Mouse (Mus musculus): ENCODE data around the gene Inppl1.

The Inppl1 gene

DNA sequence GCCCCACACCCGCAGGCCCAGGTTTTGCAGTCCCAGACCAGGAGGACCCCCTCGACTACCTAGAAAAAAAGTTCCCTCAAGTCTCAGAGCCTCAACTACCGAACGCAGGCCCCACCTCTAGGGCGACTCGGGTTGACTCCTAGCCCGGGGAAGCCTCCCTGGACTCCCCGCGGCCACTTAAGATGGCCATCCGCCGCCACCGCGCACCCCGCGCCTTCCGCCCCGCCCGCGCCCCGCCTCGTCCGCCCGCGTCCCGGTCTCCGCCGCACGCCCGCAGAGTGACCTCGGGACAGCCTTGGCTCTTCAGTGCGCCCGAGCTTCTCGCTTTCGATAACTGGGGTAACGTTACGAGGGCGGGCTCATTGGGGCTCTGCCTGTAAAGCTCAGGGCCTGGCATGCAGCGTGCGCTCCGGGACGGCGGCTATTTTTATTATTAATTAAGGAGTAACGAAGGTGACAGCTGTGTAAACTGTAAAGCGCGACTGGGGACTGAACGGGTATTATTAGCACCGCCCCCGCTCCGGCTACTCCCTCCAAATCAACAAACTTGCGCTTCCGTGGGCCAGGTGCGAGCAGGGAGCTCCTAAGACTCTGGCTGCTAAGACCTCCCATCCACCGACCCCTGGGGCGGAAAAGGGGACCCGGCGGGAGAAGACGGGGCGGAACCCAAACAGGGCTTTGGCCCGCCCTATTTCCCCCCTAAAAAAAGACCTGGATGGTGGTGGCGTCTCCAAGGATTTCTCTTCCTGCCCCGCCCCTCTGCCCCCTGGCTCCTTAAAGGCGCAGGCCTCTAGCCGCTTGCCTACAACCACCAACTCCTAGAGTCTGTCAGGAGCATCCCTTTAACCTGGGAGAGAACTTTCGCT lies at the start of gene Inppl1:
TSS of gene Inppl1 (minus strand) at position 624 of the 866 bp plus-strand sequence.
- peak; percentile 85 for DNase-seq (ENCODE audit: low read depth, low spot score)

DNA sequence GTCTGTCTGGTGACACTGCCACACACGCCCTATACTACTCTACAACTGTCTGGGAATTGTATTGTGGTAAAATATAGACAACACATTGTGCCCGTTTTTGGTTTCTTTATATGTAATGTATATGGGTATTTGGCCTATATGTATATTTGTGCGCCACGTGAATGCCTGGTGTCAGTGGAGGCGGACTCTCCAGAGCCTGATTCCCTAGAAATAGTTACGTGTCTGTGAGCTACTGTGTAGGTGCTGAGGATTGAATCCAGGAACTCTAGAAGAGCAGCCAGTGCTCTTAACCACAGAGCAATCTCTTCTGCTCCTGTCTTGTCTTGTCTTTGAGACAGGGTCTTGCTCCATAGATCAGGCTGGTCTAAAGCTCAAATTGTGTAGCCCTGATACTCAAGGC lies 48.2 kb upstream of the Inppl1 start:
- DNase-seq (ENCODE audit: low read depth, low spot score) = no peak

DNA sequence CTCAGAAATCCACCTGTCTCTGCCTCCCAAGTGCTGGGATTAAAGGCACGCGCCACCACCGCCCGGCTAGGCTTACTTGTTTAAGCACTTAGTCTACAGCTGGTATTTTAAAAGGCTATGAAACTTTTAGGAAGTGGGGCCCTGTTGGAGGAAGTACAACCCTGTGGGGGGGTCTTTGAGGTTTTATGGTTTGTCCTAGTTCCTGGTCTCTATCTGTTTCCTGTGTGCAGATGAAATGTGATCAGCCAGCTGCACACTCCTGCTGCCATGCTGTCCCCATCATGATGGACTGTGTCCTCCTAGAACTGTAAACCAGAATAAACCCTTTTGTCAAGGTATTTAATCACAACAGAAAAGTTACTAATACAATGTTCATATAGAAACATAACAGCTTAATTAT lies 46.1 kb upstream of the Inppl1 start:
- peak; percentile 30 for DNase-seq (ENCODE audit: low read depth, low spot score)

DNA sequence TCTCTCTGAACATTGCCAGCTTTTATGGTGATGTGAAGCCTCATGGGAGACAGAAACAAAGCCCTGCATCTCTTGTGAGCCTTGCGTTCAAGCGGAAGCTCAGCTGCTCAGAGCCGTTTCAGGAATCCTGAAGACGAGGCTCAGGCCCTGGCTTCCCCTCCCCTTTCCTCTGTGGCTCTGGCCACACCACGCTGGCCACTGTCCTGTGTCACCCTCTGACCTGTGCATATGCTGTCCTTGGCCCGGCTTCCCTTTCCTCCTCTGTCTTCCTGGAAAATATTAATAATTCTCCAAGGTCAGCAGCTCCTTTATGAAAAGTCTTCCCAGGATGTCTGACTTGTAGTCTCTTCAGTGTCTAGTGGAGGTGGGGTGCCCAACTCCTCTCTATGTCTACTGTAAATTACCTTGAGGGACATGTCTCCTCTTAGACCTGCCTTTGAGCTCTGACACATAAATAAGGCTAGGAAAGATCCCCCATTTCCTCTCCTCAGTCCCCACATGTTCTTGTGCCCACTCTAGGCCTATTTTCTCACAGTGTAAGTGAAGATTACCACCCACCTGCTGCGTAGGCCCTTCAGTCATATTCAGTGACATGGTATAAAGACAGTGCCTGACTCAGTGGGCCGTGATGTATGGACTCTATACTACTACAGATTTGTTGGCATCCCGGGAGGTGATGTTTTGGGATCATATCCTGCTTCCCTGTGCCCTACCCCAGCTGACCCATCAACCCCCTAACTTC lies 44.6 kb upstream of the Inppl1 start:
- DNase-seq (ENCODE audit: low read depth, low spot score) = no peak

DNA sequence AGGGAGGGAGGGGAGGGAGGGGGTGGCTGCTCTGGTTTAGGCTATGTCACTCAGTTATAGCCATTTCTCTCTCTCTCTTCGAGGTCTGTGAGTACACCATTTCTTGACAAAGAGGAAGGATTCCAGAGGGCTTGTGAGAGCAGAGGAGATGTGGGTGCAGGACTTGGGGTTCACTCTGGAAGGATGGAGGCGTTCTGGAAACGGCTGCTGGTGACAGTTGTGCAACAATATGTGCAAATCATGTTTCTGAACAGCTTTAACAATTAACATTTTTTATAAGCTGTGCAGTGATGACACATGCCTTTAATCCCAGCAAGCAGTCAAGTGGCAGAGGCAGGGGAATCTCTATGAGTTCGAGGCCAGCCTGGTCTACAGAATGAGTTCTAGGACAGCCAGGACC lies 42.8 kb upstream of the Inppl1 start:
- no peak for DNase-seq (ENCODE audit: low read depth, low spot score)

DNA sequence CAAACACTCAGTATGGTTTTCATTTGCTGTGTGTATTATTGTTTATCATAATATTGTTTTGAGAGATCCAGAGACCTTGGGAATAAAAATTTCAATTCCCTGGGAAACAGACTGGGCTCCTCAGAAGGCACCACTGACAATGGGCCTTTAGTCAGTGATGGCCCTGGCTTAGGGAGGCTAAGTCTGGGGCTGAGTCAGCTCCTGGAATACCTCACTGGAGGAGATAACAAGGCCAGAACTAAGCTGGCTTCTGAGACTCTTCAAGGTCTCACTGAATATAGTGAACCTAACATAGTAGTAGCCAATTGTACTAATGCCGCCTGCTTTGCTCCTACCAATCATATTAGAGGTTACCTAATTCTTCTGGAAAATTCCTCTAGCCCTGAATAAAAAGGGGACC lies 37.9 kb upstream of the Inppl1 start:
- DNase-seq (ENCODE audit: low read depth, low spot score) = no peak

DNA sequence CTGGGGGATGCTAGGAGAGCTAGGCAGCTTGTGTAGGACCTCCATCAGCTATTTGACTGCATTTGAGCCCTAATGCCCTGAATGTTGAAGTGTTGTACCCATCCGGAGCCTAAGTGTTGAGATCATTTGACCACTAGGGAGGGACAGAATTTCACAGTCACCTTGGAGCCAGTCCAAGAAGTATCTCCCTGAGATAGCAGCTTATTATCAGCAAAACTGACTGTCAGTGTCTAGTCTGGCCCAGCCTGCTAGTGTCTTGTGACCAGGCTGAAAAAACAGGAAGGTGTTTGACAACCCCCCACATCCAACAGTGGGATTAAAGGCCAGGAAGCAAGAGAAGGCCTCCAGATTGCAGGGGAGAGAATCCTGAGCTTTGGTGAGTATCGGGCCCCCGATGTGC lies 33.3 kb upstream of the Inppl1 start:
- DNase-seq (ENCODE audit: low read depth, low spot score) = no peak

DNA sequence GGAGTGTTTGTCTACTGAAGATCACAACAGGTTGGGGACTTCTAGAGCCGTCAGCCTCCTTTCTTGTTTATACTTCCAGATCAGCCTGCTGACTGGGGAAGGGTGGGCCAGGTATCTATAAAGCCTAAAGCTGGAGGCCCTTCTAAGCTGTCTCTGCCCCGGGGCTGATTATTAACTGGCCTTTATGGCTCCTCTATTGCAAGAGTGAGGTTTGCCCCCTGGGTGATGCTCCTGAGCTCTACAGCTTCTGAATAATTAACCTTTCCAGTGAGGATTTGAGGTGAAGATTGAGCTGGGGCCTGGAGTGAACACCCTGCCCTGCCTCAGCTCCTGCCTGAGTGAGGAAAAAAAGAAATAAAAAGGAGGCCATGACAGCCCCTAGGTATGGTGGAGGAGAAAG lies 32.6 kb upstream of the Inppl1 start, which contains the start of gene Folr1:
TSS of gene Folr1 (minus strand) at position 160 of the 400 bp plus-strand sequence.
- no peak for DNase-seq (ENCODE audit: low read depth, low spot score)

DNA sequence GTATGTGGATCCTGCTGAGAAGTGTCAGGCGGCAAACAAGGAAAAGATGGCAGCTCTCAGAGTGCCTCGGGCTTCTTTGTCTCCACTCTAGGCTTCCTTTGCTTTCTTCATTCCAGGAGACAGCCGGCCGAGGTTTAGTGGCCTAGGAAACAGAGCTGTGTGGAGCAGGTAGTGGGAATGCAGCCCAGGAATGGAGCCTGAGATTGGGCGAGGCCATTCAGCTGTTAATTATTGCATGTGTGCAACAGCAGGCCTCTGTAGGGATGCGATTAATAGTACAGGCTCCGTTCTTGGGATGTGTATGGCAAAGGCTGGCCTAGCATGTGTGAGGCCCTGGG lies 31.1 kb upstream of the Inppl1 start:
- DNase-seq (ENCODE audit: low read depth, low spot score) = no peak

DNA sequence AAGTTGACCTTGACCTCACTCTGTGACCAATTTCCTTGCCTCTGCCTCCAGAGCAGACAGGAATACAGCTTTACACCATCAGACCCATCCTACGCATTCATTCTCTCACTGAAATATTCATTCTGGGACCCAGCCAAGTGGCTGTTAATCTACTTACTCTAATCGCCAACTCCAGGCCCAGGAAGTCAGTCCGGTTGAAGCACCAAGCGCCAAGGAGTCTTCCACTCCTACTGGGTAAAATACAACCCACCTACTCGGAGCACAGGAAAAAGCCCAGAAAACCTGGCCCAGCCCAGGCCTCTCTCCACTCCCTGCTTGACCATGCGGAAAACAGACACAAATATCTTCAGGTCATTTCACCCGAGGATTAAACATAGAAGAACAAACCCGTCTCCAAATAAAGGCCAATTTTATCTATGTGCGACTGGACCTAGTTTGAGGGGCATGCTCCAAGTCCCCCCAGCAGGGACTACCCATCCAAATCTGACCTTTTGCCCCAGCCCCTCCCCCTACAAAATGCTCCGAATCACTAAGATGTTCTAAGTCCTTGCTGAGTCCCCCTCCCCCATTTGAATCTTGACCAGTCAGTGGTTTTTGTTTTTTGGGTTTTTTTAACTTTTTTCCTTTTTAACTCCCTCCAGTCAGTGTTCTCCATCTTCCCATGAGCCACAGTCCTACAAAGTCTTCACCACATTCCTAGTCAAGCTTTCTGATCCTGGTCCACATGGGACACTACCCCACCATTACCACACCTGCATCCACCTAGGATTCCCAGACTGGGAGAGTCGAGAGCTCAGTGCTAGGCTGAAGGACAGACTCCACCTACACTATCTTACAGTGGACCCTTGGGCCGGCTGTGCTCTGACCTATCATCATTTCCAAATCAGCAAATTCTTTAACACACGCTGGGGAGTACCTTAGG lies 30.5 kb upstream of the Inppl1 start:
- DNase-seq (ENCODE audit: low read depth, low spot score) = no peak

DNA sequence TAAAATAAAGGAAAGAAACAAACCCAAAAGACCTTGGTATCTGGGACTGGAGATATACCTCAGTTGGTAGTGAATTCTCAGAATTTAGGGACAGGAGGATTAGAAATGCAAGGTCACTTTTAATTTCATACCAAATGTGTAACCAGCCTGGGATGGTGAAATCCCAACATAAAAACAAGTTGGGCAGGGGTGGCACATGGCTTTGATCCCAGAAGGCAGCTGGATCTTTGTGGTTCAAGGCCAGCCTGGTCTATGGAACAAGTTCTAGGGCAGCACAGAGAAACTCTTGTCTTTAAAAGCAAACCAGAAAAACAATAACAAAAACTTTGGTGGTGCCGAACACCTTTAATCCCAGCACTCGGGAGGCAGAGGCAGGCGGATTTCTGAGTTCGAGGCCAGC lies 29.5 kb upstream of the Inppl1 start:
- DNase-seq (ENCODE audit: low read depth, low spot score) = no peak

DNA sequence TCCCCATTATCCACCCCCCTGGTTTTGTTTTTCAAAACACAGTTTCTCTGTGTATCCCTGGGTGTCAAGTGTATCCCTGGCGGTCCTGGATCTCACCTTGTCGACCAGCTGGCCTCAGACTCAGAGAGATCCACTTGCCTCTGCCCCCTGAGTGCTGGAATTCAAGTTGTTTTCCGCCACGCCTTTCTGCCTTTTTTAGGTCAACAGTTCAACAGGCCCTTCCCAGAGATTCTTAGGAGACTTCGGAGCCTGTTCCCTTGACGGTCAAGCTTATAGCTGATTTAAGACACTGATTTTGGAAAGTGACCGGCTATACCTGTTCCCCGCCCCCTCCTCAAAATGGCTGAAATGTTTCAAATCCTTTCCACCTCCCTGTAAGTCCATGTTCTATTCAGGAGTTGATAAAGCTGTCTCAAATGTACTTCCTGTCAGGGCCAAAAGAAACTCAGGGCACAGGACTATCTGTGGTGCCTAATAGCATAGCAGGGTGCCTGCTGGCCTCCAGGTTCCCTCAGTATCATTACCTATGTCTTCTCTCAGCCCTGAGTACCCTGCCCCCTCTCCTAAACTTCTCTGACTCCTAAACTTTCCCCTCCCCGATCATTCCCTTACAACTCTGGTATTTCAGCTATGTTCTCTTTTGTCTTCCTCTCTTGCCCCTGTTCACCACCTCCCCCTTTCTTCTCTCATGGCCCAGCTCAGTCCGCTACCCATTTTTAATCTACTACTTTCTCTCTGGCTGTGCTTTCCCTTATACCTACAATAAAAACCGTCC lies 28.6 kb upstream of the Inppl1 start:
- no peak for DNase-seq (ENCODE audit: low read depth, low spot score)

DNA sequence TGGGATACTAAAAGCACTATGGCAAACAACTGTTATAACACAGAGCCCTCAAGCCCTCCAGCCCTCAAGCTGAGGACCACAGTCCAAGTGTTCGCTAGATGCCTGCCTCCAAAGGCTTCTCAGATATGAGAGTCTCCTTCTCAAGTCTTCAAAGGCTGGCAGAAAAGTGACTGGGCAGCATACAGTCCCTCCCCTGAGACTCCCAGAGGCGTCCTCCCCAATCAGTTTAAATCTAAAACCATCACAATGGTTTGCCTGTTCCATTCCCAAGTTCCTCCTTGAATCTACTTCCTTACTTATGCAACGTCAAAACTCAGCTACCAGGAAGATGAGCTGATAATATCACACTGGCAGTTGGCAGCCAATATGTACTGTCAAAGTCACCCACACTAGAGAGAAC lies 25.4 kb upstream of the Inppl1 start, which contains the start of gene Anapc15:
TSS of gene Anapc15 (plus strand) at position 301 of the 400 bp plus-strand sequence.
- no peak for DNase-seq (ENCODE audit: low read depth, low spot score)

DNA sequence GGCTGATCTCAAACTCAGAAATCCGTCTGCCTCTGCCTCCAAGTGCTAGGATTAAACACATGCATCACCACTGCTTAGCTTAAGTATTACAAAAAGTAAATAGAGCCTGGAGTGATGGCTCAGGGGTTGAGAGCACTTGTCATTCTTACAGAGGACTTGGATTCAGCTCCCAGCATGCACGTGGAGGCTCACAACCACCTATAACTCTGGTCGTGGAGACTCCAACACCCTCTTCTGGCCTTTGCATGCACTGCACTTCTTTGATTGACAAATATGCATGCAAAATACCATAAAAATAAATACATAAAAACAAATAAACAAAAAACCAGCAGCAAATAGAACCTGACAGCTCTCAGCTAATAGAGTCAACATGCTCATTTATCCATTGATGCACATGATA lies 24.3 kb upstream of the Inppl1 start:
- DNase-seq (ENCODE audit: low read depth, low spot score) = peak; percentile 20

DNA sequence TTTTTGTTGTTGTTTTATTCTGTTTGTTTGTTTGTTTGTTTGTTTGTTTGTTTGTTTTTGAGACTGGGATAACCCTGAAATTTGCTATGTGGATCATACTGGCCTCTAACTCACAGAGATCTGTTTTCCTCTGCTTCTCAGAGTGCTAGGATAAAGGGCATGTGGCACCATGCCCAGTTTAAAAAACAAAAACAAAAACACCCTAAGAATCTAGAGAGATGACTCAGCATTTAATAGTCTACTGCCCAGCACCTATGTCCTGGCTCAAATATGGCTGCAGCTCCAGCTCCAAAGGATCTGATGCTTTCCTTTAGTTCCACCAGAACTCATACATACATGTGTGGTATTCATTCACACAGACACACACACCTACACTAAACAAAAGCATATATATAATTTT lies 22.9 kb upstream of the Inppl1 start:
- DNase-seq (ENCODE audit: low read depth, low spot score) = no peak

DNA sequence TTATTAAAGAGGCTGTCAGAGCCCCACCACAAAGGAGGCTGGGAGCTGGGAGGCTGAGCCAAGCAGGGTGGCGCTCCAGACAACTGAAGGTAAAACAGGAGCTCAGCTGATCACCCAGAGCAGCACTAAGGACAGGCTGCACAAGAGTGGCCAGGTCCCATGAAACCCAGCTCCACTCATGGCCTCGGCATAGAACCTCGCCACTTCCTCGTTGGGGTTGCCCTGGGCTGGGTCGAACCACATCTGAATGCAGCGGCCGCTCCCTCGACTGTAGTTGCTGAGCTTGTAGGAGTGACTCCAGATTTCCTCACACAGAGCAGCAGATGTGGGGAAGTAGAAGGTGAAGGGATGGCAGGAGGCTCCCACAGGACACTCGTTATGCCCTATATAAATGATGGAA lies 20.3 kb upstream of the Inppl1 start:
- no peak for DNase-seq (ENCODE audit: low read depth, low spot score)

DNA sequence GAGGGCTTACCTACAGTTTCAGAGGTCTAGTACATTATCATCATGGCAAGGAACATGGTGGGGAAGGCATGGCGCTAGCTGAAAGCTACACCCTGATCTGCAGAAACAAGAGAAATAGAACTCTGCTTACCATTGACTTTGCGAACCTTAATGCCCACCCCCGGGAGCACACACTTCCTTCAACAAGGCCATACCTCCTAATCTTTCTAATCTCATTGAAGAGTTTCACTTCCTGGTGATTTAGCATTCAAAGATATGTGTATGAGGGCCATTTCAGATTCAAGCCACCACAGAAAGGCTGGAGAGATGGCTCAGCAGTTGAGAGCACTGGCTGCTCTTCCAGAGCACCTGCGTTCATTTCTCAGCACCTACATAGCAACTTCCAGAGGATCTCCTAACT lies 19.1 kb upstream of the Inppl1 start, which contains the start of gene Folr2:
TSS of gene Folr2 (minus strand) at position 101 of the 400 bp plus-strand sequence.
- peak; percentile 42 for DNase-seq (ENCODE audit: low read depth, low spot score)

DNA sequence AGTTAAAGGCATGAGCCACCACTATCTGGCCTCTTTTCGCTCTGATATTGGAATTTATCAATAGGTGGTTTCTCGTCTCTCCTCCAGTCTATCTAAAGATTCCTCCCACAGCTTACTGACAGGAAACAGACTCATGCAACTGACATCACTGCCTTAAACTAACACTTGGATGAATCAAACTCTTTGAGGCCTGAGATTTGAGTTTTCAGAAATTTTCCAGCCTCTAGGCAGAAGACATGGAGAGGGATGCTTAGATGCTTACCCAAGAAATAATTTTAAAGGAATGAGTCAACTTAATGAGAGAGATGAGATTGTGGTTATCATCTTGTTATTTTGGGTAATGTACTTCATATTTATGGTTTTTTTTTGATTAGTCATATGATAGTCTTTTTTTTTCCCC lies 15.8 kb upstream of the Inppl1 start:
- DNase-seq (ENCODE audit: low read depth, low spot score) = no peak

DNA sequence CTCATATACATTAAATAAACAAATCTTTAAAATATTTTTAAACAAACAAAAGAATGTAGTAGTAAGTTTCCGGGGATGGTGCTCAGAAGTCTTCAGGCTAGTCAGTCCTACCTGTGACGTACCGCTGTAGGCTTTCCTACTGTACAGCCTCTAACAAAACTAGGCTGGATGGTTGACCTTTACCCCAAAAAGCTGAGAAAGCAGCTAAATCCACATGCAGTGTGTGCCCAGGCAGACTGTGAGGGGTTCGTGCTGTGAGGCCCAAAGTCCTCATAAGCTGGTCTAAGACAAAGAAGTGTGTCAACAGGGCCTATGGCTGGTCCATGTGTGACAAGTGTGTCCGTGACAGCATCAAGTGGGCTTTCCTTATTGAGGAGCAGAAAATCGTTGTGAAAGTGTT lies 14.8 kb upstream of the Inppl1 start:
- DNase-seq (ENCODE audit: low read depth, low spot score) = no peak

DNA sequence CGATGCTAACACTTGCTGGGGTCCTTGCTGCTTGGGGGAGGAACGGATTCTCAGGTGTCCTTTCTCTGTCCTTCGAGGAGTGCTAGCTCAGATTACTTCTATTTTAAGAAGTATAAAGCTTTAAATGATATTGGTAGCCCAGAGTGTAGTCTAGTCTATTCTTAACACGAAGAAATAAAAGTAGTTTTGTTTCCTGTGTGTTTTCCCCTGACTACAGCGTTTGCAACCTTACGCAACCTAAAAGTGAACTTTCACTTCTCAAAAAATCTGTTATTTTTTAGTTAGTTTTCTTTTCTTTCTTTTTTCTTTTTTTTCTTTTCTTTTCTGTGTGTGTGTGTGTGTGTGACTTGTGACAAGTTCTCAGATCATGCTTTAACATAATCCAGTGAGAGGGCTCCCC lies 13.7 kb upstream of the Inppl1 start:
- peak; percentile 68 for DNase-seq (ENCODE audit: low read depth, low spot score)

DNA sequence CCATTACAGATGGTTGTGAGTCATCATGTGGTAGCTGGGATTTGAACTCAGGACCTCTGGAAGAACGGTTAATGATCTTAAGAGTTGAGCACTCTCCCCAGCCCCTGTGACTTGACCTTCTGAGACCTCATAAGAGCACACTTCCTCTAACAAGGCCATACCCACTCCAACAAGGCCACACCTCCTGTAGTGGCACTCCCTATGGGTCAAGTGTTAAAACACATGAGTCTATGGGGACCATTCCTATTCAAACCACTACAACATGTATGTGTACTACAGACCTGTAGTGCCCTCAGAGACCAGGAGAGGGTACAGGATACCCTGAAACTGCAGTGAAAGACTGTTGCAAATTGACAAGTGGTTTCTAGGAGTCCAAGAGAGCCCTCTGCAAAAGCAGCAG lies 9.9 kb upstream of the Inppl1 start:
- DNase-seq (ENCODE audit: low read depth, low spot score) = peak; percentile 32

All from A20 (cell line).